Mouse (Mus musculus) brain, embryonic 14.5 days (tissue): Measurements from ENCODE around the gene Plk2.

ENCODE experiments used
- CTCF ChIP-seq: fragments of 200-500 bp; IDR thresholded peaks from 2 replicates; pipeline ENCODE4 v1.5.1; 2012; ENCODE audit warnings: inconsistent platforms, mild to moderate bottlenecking, moderate library complexity, borderline replicate concordance; ENCODE audit not compliant: insufficient read depth, insufficient read length; ENCODE audit errors: extremely low read depth
- POLR2A ChIP-seq: fragments of 200-500 bp; IDR thresholded peaks from 2 replicates; pipeline ENCODE4 v1.6.1; 2012; ENCODE audit warnings: mild to moderate bottlenecking, inconsistent platforms, borderline replicate concordance; ENCODE audit not compliant: poor library complexity, insufficient read depth, insufficient read length, severe bottlenecking; ENCODE audit errors: extremely low read depth

DNA sequence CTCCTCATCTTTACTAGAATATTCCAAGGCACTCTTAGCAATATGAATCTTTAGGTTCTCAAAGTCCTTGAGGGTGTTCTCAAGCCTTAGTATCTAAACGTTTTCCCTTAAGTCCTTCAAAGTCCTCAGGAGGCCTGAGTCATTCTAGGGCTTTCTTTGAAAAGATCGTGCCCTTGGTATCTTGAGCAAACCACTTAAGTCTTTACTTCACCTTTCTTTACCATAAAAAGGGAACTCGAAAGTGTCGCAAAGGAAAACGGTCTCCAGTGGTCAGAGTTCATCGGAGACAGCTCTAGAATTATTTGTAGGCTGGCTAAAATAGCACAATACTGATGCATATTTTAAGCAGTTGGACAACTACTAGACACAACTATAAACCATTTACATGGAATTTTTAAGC, 31.1 kb upstream of the Plk2 start:
- TF ChIP-seq CTCF (no peak), POLR2A (no peak)
